Mouse (Mus musculus) hindbrain, postnatal 0 days (tissue): ENCODE results near the gene Dnaaf2. TPM values are rescaled to one million over a fixed set of nuclear protein-coding genes. Genes with fewer than 3 reads are reported as not detected.

ENCODE experiments used
- ATAC-seq: fragments of 200-750 bp; cut with Nextera tagmentation; 2 replicates; pipeline ENCODE4 v1.8.0; 2017; ENCODE audit warnings: mild to moderate bottlenecking, moderate TSS enrichment, moderate library complexity
- DNase-seq: peaks from one replicate; pipeline ENCODE4 v3.0.0-alpha.2; 2015; ENCODE audit warnings: low spot score
- H3K27ac ChIP-seq: fragments of 300-500 bp; sonication (generic); 2 replicates; pipeline ENCODE4 v1.5.1; 2014; ENCODE audit warnings: mild to moderate bottlenecking
- H3K27me3 ChIP-seq: fragments of 300-500 bp; sonication (generic); 2 replicates; pipeline ENCODE4 v1.6.1; 2014; ENCODE audit warnings: low read length, mixed read lengths; ENCODE audit not compliant: insufficient read depth
- H3K36me3 ChIP-seq: fragments of 300-500 bp; sonication (generic); 2 replicates; pipeline ENCODE4 v1.6.1; 2014; ENCODE audit warnings: low read length, mixed read lengths; ENCODE audit not compliant: insufficient read depth
- H3K4me1 ChIP-seq: fragments of 300-500 bp; sonication (generic); 2 replicates; pipeline ENCODE4 v1.6.1; 2014; ENCODE audit warnings: antibody characterized with exemption, low read length, mixed read lengths; ENCODE audit not compliant: insufficient read depth
- H3K4me2 ChIP-seq: fragments of 300-500 bp; sonication (generic); 2 replicates; pipeline ENCODE4 v1.6.1; 2014; ENCODE audit warnings: low read depth, mild to moderate bottlenecking, low read length, moderate library complexity, mixed read lengths
- H3K4me3 ChIP-seq: fragments of 300-500 bp; sonication (generic); 2 replicates; pipeline ENCODE4 v1.5.1; 2014; ENCODE audit warnings: low read length
- H3K9ac ChIP-seq: fragments of 300-500 bp; sonication (generic); replicated peaks from 2 replicates; pipeline ENCODE4 v1.6.1; 2014; ENCODE audit warnings: mild to moderate bottlenecking, low read length, moderate library complexity, mixed read lengths
- H3K9me3 ChIP-seq: fragments of 300-500 bp; sonication (generic); 2 replicates; pipeline ENCODE4 v1.6.1; 2016; ENCODE audit warnings: low read length, mixed read lengths
- CTCF ChIP-seq: IDR thresholded peaks from 2 replicates; pipeline ENCODE4 v1.5.1; 2016; ENCODE audit warnings: antibody characterized with exemption, control low read depth, low read depth
- WGBS: fragments of 180-500 bp; shearing (Covaris S2); extraction: QIAGEN DNeasy Blood & Tissue Kit; methylation state at CpG from one replicate; pipeline ENCODE4 v1.1.7; 2014; 5-methylcytosine and 5-hydroxymethylcytosine counted together
- microRNA-seq, 2 experiments: library from miRNA; unstranded; fragments of <30 nt; microRNA quantifications; one replicate each; pipeline ENCODE4; 2016
- polyA plus RNA-seq: library from polyadenylated mRNA; unstranded; fragments of >200 nt; fragmentation: Nextera tagmentation; extraction: Ambion mirVana; gene quantifications from 2 replicates; pipeline ENCODE4 v1.2.1, GENCODE M21; 2015
- total RNA-seq: library from RNA; depleted of rRNA; stranded (reverse); fragments of >200 nt; gene quantifications from 2 replicates; pipeline ENCODE4 v1.2.3, GENCODE M21; 2014; rRNA removed

The Dnaaf2 gene
- total and polyA plus RNA-seq, 2 experiments from 2014 or later: 5.2 to 7.7 TPM

- no peaks in the 10 kb centered on the region for H3K4me1 ChIP-seq
- no peaks in the 10 kb centered on the region for H3K27me3 ChIP-seq
- no peaks in the 10 kb centered on the region for H3K9me3 ChIP-seq
- 82% methylated on average over 4 of the region's 4 CpGs for WGBS
- ATAC-seq (no peak), DNase-seq (no peak)
- H3K36me3 ChIP-seq: peaks cover 11% of the 10 kb centered on the region; the same call in 1 of the 2 replicates
- no peak overlapping the region for H3K4me2 ChIP-seq
- H3K4me3 ChIP-seq: no peak overlapping the region
- TF ChIP-seq CTCF: no peak
- H3K9ac ChIP-seq: no peak overlapping the region
- H3K27ac ChIP-seq: no peak overlapping the region
Observed at GRCm38 (mm10) chr12:69156436-69156835, 41.8 kb downstream of the Dnaaf2 start.

GRCm38 (mm10) chr12:69155923-69156322 is 42.3 kb downstream of the Dnaaf2 start:
- Histone ChIP-seq H3K9me3 (no peaks in the 10 kb centered on the region), H3K27me3 (no peaks in the 10 kb centered on the region), H3K36me3 (peaks cover 11% of the 10 kb centered on the region; the same call in 1 of the 2 replicates), H3K4me2 (no peak overlapping the region), H3K9ac (no peak overlapping the region), H3K27ac (no peak overlapping the region), H3K4me1 (no peaks in the 10 kb centered on the region), H3K4me3 (no peak overlapping the region)
- ATAC-seq: no peak
- TF ChIP-seq CTCF: no peak
- 82% methylated on average over 2 of the region's 2 CpGs for WGBS
- no peak for DNase-seq

GRCm38 (mm10) chr12:69150049-69150448 is 48.2 kb downstream of the Dnaaf2 start:
- Histone ChIP-seq H3K4me3 (no peak overlapping the region), H3K27ac (no peak overlapping the region), H3K9me3 (no peaks in the 10 kb centered on the region), H3K36me3 (no peaks in the 10 kb centered on the region), H3K4me1 (no peaks in the 10 kb centered on the region), H3K9ac (no peak overlapping the region), H3K4me2 (no peak overlapping the region), H3K27me3 (no peaks in the 10 kb centered on the region)
- DNase-seq (peak; percentile 43), ATAC-seq (no peak)
- WGBS: 72% methylated on average over 13 of the region's 13 CpGs
- TF ChIP-seq CTCF: no peak

GRCm38 (mm10) chr12:69147166-69147735 is 51.0 kb downstream of the Dnaaf2 start:
- Histone ChIP-seq H3K4me3 (no peak overlapping the region), H3K4me2 (no peak overlapping the region), H3K27ac (no peak overlapping the region), H3K27me3 (no peaks in the 10 kb centered on the region), H3K9ac (no peak overlapping the region), H3K4me1 (no peaks in the 10 kb centered on the region), H3K9me3 (no peaks in the 10 kb centered on the region), H3K36me3 (no peaks in the 10 kb centered on the region)
- DNase-seq: no peak
- no peak for TF ChIP-seq CTCF
- ATAC-seq: no peak
- WGBS: 94% methylated on average over 5 of the region's 5 CpGs

GRCm38 (mm10) chr12:69143460-69143859 is 54.8 kb downstream of the Dnaaf2 start:
- Histone ChIP-seq H3K27ac (no peak overlapping the region), H3K36me3 (no peaks in the 10 kb centered on the region), H3K4me1 (no peaks in the 10 kb centered on the region), H3K9me3 (no peaks in the 10 kb centered on the region), H3K27me3 (no peaks in the 10 kb centered on the region), H3K4me2 (no peak overlapping the region), H3K4me3 (no peak overlapping the region), H3K9ac (no peak overlapping the region)
- DNase-seq (no peak), ATAC-seq (no peak)
- TF ChIP-seq CTCF: no peak
- WGBS: 68% methylated on average over 6 of the region's 6 CpGs

GRCm38 (mm10) chr12:69139841-69140240 is 58.4 kb downstream of the Dnaaf2 start:
- TF ChIP-seq CTCF: no peak
- Histone ChIP-seq H3K27me3 (no peaks in the 10 kb centered on the region), H3K27ac (no peak overlapping the region), H3K9me3 (no peaks in the 10 kb centered on the region), H3K36me3 (no peaks in the 10 kb centered on the region), H3K4me2 (no peak overlapping the region), H3K4me1 (no peaks in the 10 kb centered on the region), H3K9ac (no peak overlapping the region), H3K4me3 (no peak overlapping the region)
- ATAC-seq (no peak), DNase-seq (no peak)
- 91% methylated on average over 7 of the region's 7 CpGs for WGBS

- peak; percentile 42 for DNase-seq
- Histone ChIP-seq H3K36me3 (no peaks in the 10 kb centered on the region), H3K4me1 (no peaks in the 10 kb centered on the region), H3K27me3 (no peaks in the 10 kb centered on the region), H3K4me3 (no peak overlapping the region), H3K27ac (no peak overlapping the region), H3K4me2 (no peak overlapping the region), H3K9ac (no peak overlapping the region), H3K9me3 (no peaks in the 10 kb centered on the region)
- 83% methylated on average over 3 of the region's 3 CpGs for WGBS
- TF ChIP-seq CTCF: peak; percentile 42
- no peak for ATAC-seq
Observed at GRCm38 (mm10) chr12:69139201-69139600, 59.0 kb downstream of the Dnaaf2 start.

Small RNA genes within 50 kb of the gene (microRNA-seq; reads per million reads assigned to microRNA genes)
- gene Gm47287: 0 reads per million in 2 experiments
- gene Gm47295: 0.88 to 1.1 reads per million in 2 experiments

Other genes with a start within 250 kb of the Dnaaf2 start
- 56.4 and 153 TPM in 2 replicates for gene Rps29, start 39.2 kb downstream of the Dnaaf2 start, total RNA-seq
- 1,492 and 1,507 TPM in 2 replicates for gene Rps29, start 39.2 kb downstream of the Dnaaf2 start, polyA plus RNA-seq
- gene Lrr1, start 29.6 kb downstream of the Dnaaf2 start, total RNA-seq: 0.37 and 0.86 TPM in 2 replicates
- 3.4 and 3.6 TPM in 2 replicates for gene Lrr1, start 29.6 kb downstream of the Dnaaf2 start, polyA plus RNA-seq
- gene Rpl36al, start 14.3 kb downstream of the Dnaaf2 start, total RNA-seq: 80.6 and 99.1 TPM in 2 replicates
- gene Rpl36al, start 14.3 kb downstream of the Dnaaf2 start, polyA plus RNA-seq: 417 and 430 TPM in 2 replicates
- 64.6 and 71.1 TPM in 2 replicates for gene Mgat2, start 14.3 kb downstream of the Dnaaf2 start, total RNA-seq
- 39.7 and 42.2 TPM in 2 replicates for gene Mgat2, start 14.3 kb downstream of the Dnaaf2 start, polyA plus RNA-seq
- 2.0 and 4.7 TPM in 2 replicates for gene Gm49383, start 1.3 kb downstream of the Dnaaf2 start, total RNA-seq
- gene Gm49383, start 1.3 kb downstream of the Dnaaf2 start, polyA plus RNA-seq: 11.4 and 13.3 TPM in 2 replicates
- gene Gm49384, start 5.8 kb upstream of the Dnaaf2 start, total RNA-seq: not detected in 2 replicates
- 7.1 and 8.3 TPM in 2 replicates for gene Gm49384, start 5.8 kb upstream of the Dnaaf2 start, polyA plus RNA-seq
- gene Pole2, start 29.8 kb upstream of the Dnaaf2 start, total RNA-seq: 4.1 and 4.4 TPM in 2 replicates
- 3.1 and 4.3 TPM in 2 replicates for gene Pole2, start 29.8 kb upstream of the Dnaaf2 start, polyA plus RNA-seq
- gene Klhdc1, start 42.7 kb upstream of the Dnaaf2 start, total RNA-seq: 3.9 and 6.5 TPM in 2 replicates
- gene Klhdc1, start 42.7 kb upstream of the Dnaaf2 start, polyA plus RNA-seq: 15.0 and 23.6 TPM in 2 replicates
- 252 and 313 TPM in 2 replicates for gene Klhdc2, start 98.3 kb upstream of the Dnaaf2 start, total RNA-seq
- 248 and 251 TPM in 2 replicates for gene Klhdc2, start 98.3 kb upstream of the Dnaaf2 start, polyA plus RNA-seq
- gene Nemf, start 158.7 kb upstream of the Dnaaf2 start, total RNA-seq: 24.9 and 34.3 TPM in 2 replicates
- 69.7 and 78.2 TPM in 2 replicates for gene Nemf, start 158.7 kb upstream of the Dnaaf2 start, polyA plus RNA-seq
- 112 and 132 TPM in 2 replicates for gene Arf6, start 173.7 kb upstream of the Dnaaf2 start, total RNA-seq
- gene Arf6, start 173.7 kb upstream of the Dnaaf2 start, polyA plus RNA-seq: 41.6 and 43.5 TPM in 2 replicates
- gene Gm9887, start 174.0 kb upstream of the Dnaaf2 start, total RNA-seq: not detected in 2 replicates
- 0.43 and 1.5 TPM in 2 replicates for gene Gm9887, start 174.0 kb upstream of the Dnaaf2 start, polyA plus RNA-seq